Mouse (Mus musculus) adrenal gland (tissue): ENCODE data around the gene C3ar1.

ENCODE experiments used
- intact Hi-C: fragments of 180-260 bp; cut with DNase I; formaldehyde crosslinking; loops from one replicate; pipeline ENCODE4 v1.15.1; 2025

Gene C3ar1

GRCm38 (mm10) chr6:122832880-122833279 lies 23.1 kb downstream of the C3ar1 start:
- intact Hi-C loops: loop anchor here (5.0 kb wide), 1 partner anchor 39 kb away; the partner anchor contains the start of gene Necap1

- intact Hi-C loops: no loop called here
Observed at GRCm38 (mm10) chr6:122828086-122828485, 27.9 kb downstream of the C3ar1 start.

GRCm38 (mm10) chr6:122825923-122826742 lies 29.8 kb downstream of the C3ar1 start:
- intact Hi-C loops: no loop called here

- intact Hi-C loops: no loop called here
Observed at GRCm38 (mm10) chr6:122825166-122825565, 30.8 kb downstream of the C3ar1 start.

GRCm38 (mm10) chr6:122824086-122824485 lies 31.9 kb downstream of the C3ar1 start:
- intact Hi-C loops: no loop called here

GRCm38 (mm10) chr6:122821822-122822221 lies 34.1 kb downstream of the C3ar1 start:
- intact Hi-C loops: no loop called here

- intact Hi-C loops: no loop called here
Observed at GRCm38 (mm10) chr6:122820799-122821650, 34.9 kb downstream of the C3ar1 start.

GRCm38 (mm10) chr6:122820071-122820798 lies 35.7 kb downstream of the C3ar1 start:
- intact Hi-C loops: no loop called here

- intact Hi-C loops: no loop called here
Observed at GRCm38 (mm10) chr6:122819306-122820070, 36.5 kb downstream of the C3ar1 start, which contains the start of gene Foxj2. Gene Foxj2 (plus strand): TSS chr6:122819914.

- intact Hi-C loops: no loop called here
Observed at GRCm38 (mm10) chr6:122813640-122814039, 42.3 kb downstream of the C3ar1 start.

- intact Hi-C loops: no loop called here
Observed at GRCm38 (mm10) chr6:122812716-122813115, 43.2 kb downstream of the C3ar1 start.

GRCm38 (mm10) chr6:122811771-122812600 lies 44.0 kb downstream of the C3ar1 start:
- intact Hi-C loops: no loop called here

- intact Hi-C loops: no loop called here
Observed at GRCm38 (mm10) chr6:122811280-122811652, 44.7 kb downstream of the C3ar1 start.

GRCm38 (mm10) chr6:122810615-122811279 lies 45.2 kb downstream of the C3ar1 start:
- intact Hi-C loops: no loop called here

- intact Hi-C loops: no loop called here
Observed at GRCm38 (mm10) chr6:122810022-122810614, 45.8 kb downstream of the C3ar1 start.

- intact Hi-C loops: loop anchor here (5.0 kb wide), 1 partner anchor 73 kb away; no protein-coding TSS in a partner anchor
Observed at GRCm38 (mm10) chr6:122804418-122804817, 51.5 kb downstream of the C3ar1 start.

- intact Hi-C loops: loop anchor here (5.0 kb wide), 1 partner anchor 75 kb away; no protein-coding TSS in a partner anchor
Observed at GRCm38 (mm10) chr6:122801801-122802514, 54.0 kb downstream of the C3ar1 start.

- intact Hi-C loops: loop anchor here (5.0 kb wide), 1 partner anchor 76 kb away; no protein-coding TSS in a partner anchor
Observed at GRCm38 (mm10) chr6:122801301-122801800, 54.6 kb downstream of the C3ar1 start, which contains the start of gene Slc2a3. Gene Slc2a3 (minus strand): TSS chr6:122801640.
